Mouse (Mus musculus): Measurements from ENCODE around the gene Gm47996. TPM values are rescaled to one million over a fixed set of nuclear protein-coding genes. Genes with fewer than 3 reads are reported as not detected.

The Gm47996 gene
- total RNA-seq, 1 experiment from 2014 or later: 1.6 TPM

DNA sequence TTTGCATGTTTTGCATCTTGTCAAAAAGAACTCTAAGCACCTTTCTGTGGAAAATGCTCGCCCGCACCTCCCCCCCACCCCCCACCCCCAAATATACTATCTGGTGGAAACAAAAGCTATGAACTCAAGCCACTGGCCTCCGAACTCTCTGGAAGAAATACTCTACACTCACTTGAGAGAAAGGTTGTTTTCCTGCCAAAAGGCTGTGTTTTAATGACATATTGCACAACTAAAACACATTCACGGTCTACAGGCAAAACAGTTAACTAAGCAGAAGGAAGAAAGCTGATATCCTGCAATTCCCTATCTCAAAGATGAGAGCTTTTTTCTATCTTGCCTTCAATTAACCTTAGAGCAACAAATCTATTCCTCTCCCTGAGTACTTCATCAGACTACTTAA is 33.4 kb downstream of the Gm47996 start:
- no peak for ATAC-seq (replicated peaks; ENCODE audit: low read depth, poor library complexity, severe bottlenecking)

DNA sequence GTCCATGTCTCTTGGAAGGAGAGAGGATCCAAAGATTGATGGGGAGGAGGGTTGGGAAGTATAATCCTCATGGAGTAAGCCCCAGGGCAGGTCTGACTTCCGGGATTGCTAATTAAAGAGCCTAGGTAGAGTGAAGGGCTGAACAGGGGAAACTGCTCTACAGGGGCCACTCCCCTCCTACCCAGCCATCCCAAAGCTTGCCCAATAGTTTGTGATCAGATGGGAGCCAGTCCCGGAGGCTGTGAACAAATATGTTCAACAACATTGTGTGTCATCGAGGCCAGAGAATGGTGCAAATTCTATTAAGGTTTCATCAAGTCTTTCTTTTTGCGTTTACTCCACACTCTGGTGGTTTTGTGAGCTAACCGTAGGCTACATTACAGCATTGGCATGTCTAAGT is 34.1 kb downstream of the Gm47996 start:
- no peak for ATAC-seq (replicated peaks; ENCODE audit: low read depth, poor library complexity, severe bottlenecking)

DNA sequence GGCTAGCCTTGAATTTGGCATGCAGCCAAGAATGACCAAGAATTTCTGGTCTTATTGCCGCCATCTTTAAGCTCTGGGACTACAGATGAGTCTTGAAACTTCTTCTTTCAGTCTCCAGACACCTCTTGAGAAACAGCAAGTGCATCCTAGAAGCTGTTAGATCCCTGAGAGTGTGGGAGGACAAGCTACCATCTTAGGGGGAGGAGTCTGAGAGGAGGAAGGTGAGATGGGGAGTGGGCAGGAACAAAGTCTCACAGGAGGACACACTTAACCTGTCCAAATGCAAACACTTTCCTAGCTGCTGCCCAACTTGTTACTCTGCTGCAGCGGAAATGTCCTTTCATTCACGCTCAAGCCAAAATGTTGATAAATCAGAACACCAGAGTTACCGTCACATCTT is 34.8 kb downstream of the Gm47996 start:
- no peak for ATAC-seq (replicated peaks; ENCODE audit: low read depth, poor library complexity, severe bottlenecking)

DNA sequence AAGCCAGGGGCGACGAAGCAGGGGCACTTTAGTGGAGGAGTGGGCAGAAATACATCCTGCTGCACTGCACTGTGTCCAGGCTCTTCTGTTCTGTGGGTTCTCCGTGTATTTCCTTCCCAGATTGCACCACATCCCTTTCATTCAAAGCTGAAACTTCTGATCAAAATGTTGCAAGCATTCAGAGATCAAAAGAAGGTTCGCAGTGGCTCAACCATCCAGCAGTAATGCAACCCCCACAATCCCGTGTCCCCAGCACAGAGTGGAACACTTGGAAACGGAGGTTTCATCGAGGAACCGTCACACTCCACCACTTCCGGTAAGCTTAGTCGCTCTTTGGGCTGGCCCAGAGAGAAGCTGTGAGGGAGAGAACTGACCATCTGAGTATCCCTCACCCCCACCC is 35.2 kb downstream of the Gm47996 start:
- ATAC-seq (replicated peaks; ENCODE audit: low read depth, poor library complexity, severe bottlenecking): peak; percentile 76

DNA sequence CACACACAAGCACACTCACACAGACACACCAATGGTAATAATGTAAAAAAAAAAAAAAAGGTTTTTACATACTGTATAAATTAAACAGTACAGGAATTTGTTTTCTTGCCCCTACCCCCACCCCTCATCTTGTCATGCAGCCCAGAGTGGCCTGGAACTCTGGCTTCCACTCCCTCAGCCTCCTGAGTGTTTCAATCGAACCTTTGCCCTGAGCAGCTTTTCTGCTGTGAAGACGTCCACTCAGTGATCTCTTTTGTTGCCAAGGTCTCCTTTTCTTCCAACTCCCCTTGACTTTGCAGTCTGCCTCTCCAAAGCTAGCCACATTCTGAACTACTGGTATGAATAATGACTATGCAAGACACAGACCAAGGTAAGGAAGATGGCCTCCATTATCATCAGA is 35.9 kb downstream of the Gm47996 start:
- ATAC-seq (replicated peaks; ENCODE audit: low read depth, poor library complexity, severe bottlenecking): no peak

DNA sequence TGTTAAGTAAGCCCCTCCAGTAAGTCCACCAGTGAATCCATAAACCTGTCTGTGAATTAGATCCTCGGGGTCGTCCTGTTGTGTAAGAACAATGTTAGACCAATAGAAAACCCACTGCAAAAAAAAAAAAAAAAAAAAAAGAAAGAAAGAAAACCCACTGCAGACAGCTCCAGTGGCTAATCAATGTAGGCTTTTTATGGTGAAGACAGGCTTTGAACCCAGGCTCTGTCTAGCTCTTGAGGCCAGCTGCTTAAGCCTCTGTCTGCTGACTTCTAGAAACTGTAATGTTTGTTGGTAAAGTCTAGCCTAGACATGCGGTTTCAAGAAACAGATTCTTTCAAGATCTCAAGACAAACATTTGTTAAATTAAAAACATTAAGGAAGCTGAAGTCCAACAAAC is 40.2 kb downstream of the Gm47996 start:
- ATAC-seq (replicated peaks; ENCODE audit: low read depth, poor library complexity, severe bottlenecking): no peak

DNA sequence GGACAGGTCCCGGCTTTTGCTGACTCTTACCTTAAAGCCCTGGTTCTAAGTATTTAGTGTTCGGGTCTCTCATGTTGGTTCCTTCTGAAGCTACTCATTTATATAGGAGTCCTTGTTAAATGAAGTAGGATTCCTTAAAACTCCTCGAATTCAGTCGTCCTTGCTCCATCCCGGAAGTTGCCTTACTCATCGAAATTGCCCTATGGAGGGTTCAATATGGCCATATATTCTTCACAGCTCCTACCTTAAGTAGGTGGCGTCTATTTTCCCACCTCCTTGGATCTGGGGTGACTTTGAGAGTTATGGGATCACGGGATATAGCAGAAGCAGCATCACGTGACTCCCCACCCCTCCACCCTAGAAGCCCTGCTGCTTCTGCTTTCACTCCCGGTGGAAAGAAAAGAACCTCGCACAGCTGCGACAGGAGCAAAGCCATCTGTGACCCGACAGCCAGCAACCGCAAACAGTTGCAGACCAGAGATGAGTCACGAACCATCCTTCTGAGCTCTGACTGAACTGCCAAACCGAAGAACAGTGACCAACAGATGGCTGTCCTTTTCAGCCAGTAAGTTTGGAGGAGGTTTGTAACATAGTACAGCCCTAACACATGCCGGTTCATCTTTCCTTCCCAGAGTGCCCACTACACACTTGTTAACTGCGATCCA is 40.7 kb downstream of the Gm47996 start:
- peak; percentile 92 for ATAC-seq (replicated peaks; ENCODE audit: low read depth, poor library complexity, severe bottlenecking)

DNA sequence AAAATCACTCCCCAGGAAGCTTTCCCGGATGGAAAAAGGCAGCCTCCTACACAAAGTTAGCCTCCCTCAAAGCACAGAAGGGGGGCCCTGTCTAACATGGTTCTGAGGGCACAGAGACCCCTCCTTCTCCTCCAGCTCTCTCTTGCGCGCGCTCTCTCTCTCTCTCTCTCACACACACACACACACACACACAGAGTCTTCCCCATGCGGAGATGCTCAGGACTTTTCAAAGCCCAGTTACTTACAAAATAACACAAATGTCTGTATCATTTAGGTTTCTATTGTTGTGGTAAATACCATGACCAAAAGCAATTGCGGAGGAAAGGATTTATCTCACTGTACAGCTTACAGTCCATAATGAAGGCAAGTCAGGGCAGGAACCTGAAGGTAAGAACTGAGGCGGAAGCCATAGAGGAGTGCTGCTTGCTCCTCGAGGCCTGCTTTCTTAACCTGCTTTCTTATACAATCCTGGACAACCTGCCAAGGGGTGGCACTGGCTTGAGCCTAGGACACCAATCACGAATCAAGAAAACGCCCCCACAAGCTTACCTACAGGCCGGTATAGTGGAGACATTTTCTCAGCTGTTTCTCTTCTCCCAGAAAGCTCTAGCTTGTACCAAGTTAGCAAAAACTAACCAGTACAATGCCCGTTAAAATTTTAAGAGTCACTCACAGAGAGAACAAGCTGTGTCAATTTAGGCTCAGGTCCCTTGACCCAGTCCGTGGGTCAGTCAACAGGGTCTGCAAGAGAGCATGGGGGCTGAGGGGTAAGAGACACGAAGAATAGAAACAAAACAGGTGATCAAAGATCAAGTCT is 41.5 kb downstream of the Gm47996 start:
- no peak for ATAC-seq (replicated peaks; ENCODE audit: low read depth, poor library complexity, severe bottlenecking)

DNA sequence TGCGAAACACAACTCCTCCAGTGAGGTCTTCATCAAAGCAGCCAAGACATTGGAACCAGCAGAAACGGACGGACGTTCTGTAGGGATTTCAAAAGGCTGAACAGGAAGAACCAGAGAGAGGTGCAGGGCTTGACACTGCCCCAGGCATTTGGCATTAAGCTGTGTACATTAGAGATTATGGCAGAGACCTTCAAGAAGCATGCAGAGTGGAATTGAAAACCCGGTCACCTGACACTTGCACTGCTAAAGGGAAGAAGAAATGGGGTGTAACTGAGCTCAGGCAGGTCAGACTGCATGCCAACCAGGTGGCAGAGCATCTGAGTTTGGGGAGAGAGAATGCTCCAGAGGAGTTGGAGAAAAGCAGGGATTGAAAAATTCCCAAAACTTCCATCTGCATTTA is 45.5 kb downstream of the Gm47996 start:
- no peak for ATAC-seq (replicated peaks; ENCODE audit: low read depth, poor library complexity, severe bottlenecking)

DNA sequence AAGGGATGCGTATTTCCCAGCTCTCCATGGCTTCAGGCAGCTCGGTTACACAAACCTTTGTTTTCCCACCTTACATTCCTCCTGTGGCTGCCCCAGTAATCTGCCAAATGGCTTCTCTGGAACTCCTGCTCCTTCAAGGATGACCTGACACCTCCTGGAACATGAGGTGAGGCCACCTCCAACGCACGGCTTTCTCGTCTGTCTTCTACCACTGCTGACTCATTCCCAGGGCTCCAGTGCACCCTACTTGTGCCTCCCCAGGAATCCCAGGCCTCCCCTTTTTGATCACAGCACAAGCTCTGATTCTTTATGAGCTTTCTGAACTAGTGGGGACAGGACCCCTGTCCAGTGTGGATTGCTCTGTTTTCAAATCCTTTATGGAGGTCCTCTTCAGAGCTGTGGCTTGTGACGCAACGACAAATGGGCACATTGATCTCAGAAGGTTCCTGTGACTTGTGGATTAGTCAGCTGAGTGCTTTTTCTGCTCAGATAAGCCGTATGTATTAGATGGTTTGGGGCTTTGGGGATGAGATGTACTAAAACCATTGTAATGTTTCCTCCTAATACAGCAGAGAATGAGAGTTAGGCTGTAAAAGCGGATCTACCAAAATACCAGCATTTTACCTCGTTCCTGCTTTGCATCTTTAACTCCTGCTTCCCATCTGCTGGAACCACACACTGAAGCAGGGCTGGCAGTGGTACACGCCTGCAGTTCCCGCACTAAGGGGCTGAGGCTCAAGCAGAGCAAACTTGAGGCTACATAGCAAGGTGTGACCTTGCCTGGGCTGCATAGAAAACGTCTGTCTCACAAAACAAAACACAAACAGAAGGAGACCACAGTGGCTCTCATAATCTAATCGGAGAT is 48.4 kb downstream of the Gm47996 start:
- no peak for ATAC-seq (replicated peaks; ENCODE audit: low read depth, poor library complexity, severe bottlenecking)

DNA sequence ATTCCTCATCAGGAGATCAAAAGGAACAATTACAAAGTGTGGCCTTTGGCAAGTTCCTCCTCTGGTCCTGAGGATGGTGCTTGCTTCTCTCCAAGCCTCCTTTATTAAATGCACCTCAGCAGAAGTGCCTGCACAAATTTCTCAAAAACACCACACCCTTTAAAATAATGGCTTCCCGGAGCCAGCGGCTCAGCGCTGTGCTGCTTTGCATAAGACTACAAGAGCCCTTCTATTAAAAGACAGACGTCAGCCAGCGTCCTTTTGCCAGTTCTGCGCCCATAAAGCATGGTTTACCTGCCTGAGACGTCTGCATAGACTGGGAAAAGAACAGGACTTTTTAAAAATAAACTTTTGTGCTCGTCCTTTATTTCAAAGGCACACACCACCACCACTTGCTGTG is 49.1 kb downstream of the Gm47996 start:
- ATAC-seq (replicated peaks; ENCODE audit: low read depth, poor library complexity, severe bottlenecking): no peak

Other genes starting within 250 kb of the Gm47996 start
- not detected in 2 replicates for gene Hmcn1, start 216.7 kb upstream of the Gm47996 start, total RNA-seq (2017)
- gene Gm47985, start 27.6 kb upstream of the Gm47996 start, total RNA-seq (2017): 0.69 TPM in 1 of 2 replicates, not detected in the other
- not detected in 2 replicates for gene Gm8947, start 17.8 kb upstream of the Gm47996 start, total RNA-seq (2017)
- not detected in 2 replicates for gene Gm47995, start 11.7 kb upstream of the Gm47996 start, total RNA-seq (2017)
- not detected in 2 replicates for gene 3110040M04Rik, start 6.0 kb upstream of the Gm47996 start, total RNA-seq (2017)
- 467 and 489 TPM in 2 replicates for gene Ivns1abp, start 134.3 kb downstream of the Gm47996 start, total RNA-seq (2017)
- gene Swt1, start 218.3 kb downstream of the Gm47996 start, total RNA-seq (2017): 26.3 and 31.0 TPM in 2 replicates
- gene Trmt1l, start 218.4 kb downstream of the Gm47996 start, total RNA-seq (2017): 26.3 and 28.6 TPM in 2 replicates